Mouse (Mus musculus): ENCODE data around the gene Ubox5. TPM values are rescaled to one million over a fixed set of nuclear protein-coding genes. Genes with fewer than 3 reads are reported as not detected.

The Ubox5 gene
- 11.8 and 14.1 TPM in 2 replicates for polyA plus RNA-seq (2012; rRNA removed)
- 14.3 and 15.0 TPM in 2 replicates for polyA plus RNA-seq (2014; fragmentation: Nextera tagmentation; extraction: Ambion mirVana)

DNA sequence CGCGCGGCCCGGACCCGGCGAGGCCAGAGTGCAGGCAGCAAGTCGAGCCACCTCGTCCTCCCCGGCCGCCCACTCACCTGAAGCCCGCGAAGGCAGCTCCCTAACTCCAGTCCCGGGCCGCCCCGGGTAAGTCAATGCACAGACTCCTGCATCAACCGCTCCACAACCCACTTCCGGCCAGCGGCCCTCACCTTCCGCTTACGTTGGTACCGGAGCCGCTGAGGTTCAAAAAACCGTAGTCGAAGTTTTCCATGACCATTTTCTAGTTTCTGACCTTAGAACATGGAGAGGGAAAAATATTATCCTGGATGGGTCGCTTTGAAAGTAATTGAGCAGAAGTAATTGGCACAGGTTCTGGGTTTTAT is at the start of gene Ubox5, which contains the start of gene Fastkd5:
Gene Ubox5, minus strand, starts transcription at position 200 of the 365 bp plus-strand sequence.
Gene Fastkd5, minus strand, starts transcription at position 189 of the 365 bp plus-strand sequence.
- H3K4me3 ChIP-seq (replicated peaks; ENCODE audit: low read length) = peak within 1 kb of the TSS; percentile 83
- peak within 1 kb of the TSS; percentile 81 for H3K4me2 ChIP-seq (replicated peaks; ENCODE audit: low read depth, low read length, severe bottlenecking)
- WGBS = under 1% methylated on average over 18 of the region's 25 CpGs
- H3K27ac ChIP-seq (replicated peaks; ENCODE audit: low read depth, low read length) = peak within 1 kb of the TSS; percentile 70
- peak; percentile 90 for ATAC-seq (ENCODE audit: low FRiP score, low read depth)
- DNase-seq (ENCODE audit: low spot score) = peak; percentile 92
- H3K36me3 ChIP-seq (ENCODE audit: control insufficient read depth, insufficient read depth, low read length) = peaks cover 26% of the 10 kb centered on the region
- peaks cover 10% of the 10 kb centered on the region for H3K4me1 ChIP-seq (ENCODE audit: control insufficient read depth, insufficient read depth, low read length)
- 0 out of 2 replicates have a peak, but pooled peaks have one; percentile 41 for TF ChIP-seq POLR2A (IDR thresholded peaks at IDR 0.05; ENCODE audit: borderline replicate concordance, extremely low read depth, insufficient read depth, insufficient read length)
- H3K9ac ChIP-seq (ENCODE audit: low read depth, low read length, severe bottlenecking) = peak within 1 kb of the TSS; percentile 92
- no peaks in the 10 kb centered on the region for H3K9me3 ChIP-seq (ENCODE audit: control insufficient read depth, low read length)
- H3K27me3 ChIP-seq (ENCODE audit: control insufficient read depth, insufficient read depth, low read length) = peaks cover 6% of the 10 kb centered on the region

DNA sequence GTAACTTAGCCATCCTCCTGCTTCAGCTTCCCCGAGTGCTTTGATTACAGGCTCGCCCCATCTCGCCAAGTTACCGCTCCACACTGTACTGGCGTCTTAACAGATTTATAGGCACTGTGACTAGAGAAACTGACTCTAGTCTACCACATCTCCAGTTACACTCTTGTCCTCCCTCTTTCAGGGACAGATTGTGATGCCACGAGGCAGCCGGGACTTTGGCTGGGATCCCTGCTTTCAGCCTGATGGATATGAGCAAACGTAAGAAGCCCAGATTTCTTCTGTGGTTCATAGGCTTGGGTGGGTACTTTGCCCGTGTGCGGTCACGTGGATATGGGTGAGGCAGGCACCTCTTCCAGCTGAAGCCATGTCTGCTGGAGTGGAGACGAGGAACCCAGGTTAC is 49.3 kb upstream of the Ubox5 start:
- H3K36me3 ChIP-seq (ENCODE audit: control insufficient read depth, insufficient read depth, low read length) = peaks cover 98% of the 10 kb centered on the region
- H3K4me1 ChIP-seq (ENCODE audit: control insufficient read depth, insufficient read depth, low read length) = no peaks in the 10 kb centered on the region
- no peak overlapping the region for H3K27ac ChIP-seq (replicated peaks; ENCODE audit: low read depth, low read length)
- no peak for TF ChIP-seq POLR2A (IDR thresholded peaks at IDR 0.05; ENCODE audit: borderline replicate concordance, extremely low read depth, insufficient read depth, insufficient read length)
- no peaks in the 10 kb centered on the region for H3K27me3 ChIP-seq (ENCODE audit: control insufficient read depth, insufficient read depth, low read length)
- H3K4me2 ChIP-seq (replicated peaks; ENCODE audit: low read depth, low read length, severe bottlenecking) = no peak overlapping the region
- no peak for ATAC-seq (ENCODE audit: low FRiP score, low read depth)
- WGBS = 96% methylated on average over 12 of the region's 12 CpGs
- no peak for DNase-seq (ENCODE audit: low spot score)
- H3K9ac ChIP-seq (ENCODE audit: low read depth, low read length, severe bottlenecking) = no peak overlapping the region
- no peak overlapping the region for H3K4me3 ChIP-seq (replicated peaks; ENCODE audit: low read length)
- no peaks in the 10 kb centered on the region for H3K9me3 ChIP-seq (ENCODE audit: control insufficient read depth, low read length)

DNA sequence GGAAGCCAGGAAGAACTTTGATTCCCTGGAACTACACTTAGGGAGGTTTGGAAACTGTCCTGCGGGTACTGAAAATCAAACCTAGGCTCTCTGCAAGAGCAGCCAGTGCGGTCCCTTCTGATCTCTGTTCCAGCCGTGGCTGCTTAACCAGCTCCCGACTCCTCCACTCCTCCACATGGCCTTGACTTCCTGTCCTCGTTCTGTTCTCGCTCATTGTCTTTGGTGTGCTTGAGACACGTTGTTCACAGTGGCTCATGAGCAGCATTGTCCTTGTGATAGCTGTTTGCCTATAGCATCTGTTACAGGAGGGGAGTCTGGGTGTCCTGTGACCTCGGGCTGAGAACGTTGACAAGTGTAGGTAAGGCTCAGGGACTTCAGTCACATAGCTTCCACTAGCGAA is 47.4 kb upstream of the Ubox5 start:
- Histone ChIP-seq H3K27me3 (ENCODE audit: control insufficient read depth, insufficient read depth, low read length) (no peaks in the 10 kb centered on the region), H3K36me3 (ENCODE audit: control insufficient read depth, insufficient read depth, low read length) (peaks cover 97% of the 10 kb centered on the region)
- 82% methylated on average over 10 of the region's 10 CpGs for WGBS

DNA sequence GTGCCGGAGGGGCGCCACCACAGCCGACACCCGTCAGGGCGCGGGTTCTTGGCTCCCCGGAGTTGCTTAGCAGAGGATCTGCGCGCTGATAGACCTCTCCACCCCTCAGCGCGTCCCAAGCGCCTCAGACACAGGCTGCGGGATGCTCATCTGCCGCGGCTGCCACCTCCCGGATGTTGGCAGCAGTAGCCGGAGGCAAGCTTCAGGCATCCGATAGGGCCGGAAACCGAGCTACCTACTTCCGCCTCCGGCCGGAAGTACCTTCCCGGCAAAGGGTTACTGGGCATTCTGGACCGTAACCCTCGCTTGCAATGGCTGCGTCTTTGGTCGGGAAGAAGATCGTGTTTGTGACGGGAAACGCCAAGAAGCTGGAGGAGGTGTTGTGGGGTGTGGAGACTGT is 37.7 kb upstream of the Ubox5 start, which contains the start of gene Itpa:
Gene Itpa, plus strand, starts transcription at position 52 of the 400 bp plus-strand sequence.
- Histone ChIP-seq H3K9me3 (ENCODE audit: control insufficient read depth, low read length) (no peaks in the 10 kb centered on the region), H3K9ac (ENCODE audit: low read depth, low read length, severe bottlenecking) (peak within 1 kb of the TSS; percentile 59), H3K4me3 (replicated peaks; ENCODE audit: low read length) (peak within 1 kb of the TSS; percentile 67), H3K27me3 (ENCODE audit: control insufficient read depth, insufficient read depth, low read length) (no peaks in the 10 kb centered on the region), H3K4me1 (ENCODE audit: control insufficient read depth, insufficient read depth, low read length) (peaks cover 24% of the 10 kb centered on the region), H3K4me2 (replicated peaks; ENCODE audit: low read depth, low read length, severe bottlenecking) (peak within 1 kb of the TSS; percentile 89), H3K27ac (replicated peaks; ENCODE audit: low read depth, low read length) (peak within 1 kb of the TSS; percentile 80), H3K36me3 (ENCODE audit: control insufficient read depth, insufficient read depth, low read length) (peaks cover 16% of the 10 kb centered on the region)
- peak; percentile 91 for DNase-seq (ENCODE audit: low spot score)
- 1% methylated on average over 31 of the region's 31 CpGs for WGBS
- peak; percentile 42; the same call in 1 of the 2 replicates for TF ChIP-seq POLR2A (IDR thresholded peaks at IDR 0.05; ENCODE audit: borderline replicate concordance, extremely low read depth, insufficient read depth, insufficient read length)
- peak; percentile 63 for ATAC-seq (ENCODE audit: low FRiP score, low read depth)

More for the DNA sequence above, 47.4 kb upstream of the Ubox5 start:
- ATAC-seq (ENCODE audit: low FRiP score, low read depth) (no peak), DNase-seq (ENCODE audit: low spot score) (no peak)
- no peaks in the 10 kb centered on the region for H3K4me1 ChIP-seq (ENCODE audit: control insufficient read depth, insufficient read depth, low read length)
- no peak overlapping the region for H3K9ac ChIP-seq (ENCODE audit: low read depth, low read length, severe bottlenecking)
- H3K9me3 ChIP-seq (ENCODE audit: control insufficient read depth, low read length) = no peaks in the 10 kb centered on the region
- no peak overlapping the region for H3K4me3 ChIP-seq (replicated peaks; ENCODE audit: low read length)
- no peak overlapping the region for H3K4me2 ChIP-seq (replicated peaks; ENCODE audit: low read depth, low read length, severe bottlenecking)
- H3K27ac ChIP-seq (replicated peaks; ENCODE audit: low read depth, low read length) = no peak overlapping the region
- TF ChIP-seq POLR2A (IDR thresholded peaks at IDR 0.05; ENCODE audit: borderline replicate concordance, extremely low read depth, insufficient read depth, insufficient read length) = no peak

- H3K4me1 ChIP-seq (ENCODE audit: control insufficient read depth, insufficient read depth, low read length) = peaks cover 24% of the 10 kb centered on the region
- under 1% methylated on average over 39 of the region's 40 CpGs for WGBS
- H3K27me3 ChIP-seq (ENCODE audit: control insufficient read depth, insufficient read depth, low read length) = no peaks in the 10 kb centered on the region
- H3K36me3 ChIP-seq (ENCODE audit: control insufficient read depth, insufficient read depth, low read length) = peaks cover 30% of the 10 kb centered on the region
- ATAC-seq (ENCODE audit: low FRiP score, low read depth) = peak; percentile 97
- peak within 1 kb of the TSS; percentile 92 for H3K9ac ChIP-seq (ENCODE audit: low read depth, low read length, severe bottlenecking)
- H3K4me2 ChIP-seq (replicated peaks; ENCODE audit: low read depth, low read length, severe bottlenecking) = peak within 1 kb of the TSS; percentile 74
- TF ChIP-seq POLR2A (IDR thresholded peaks at IDR 0.05; ENCODE audit: borderline replicate concordance, extremely low read depth, insufficient read depth, insufficient read length) = peak; percentile 46; the same call in 1 of the 2 replicates
- peak; percentile 96 for DNase-seq (ENCODE audit: low spot score)
- peak within 1 kb of the TSS; percentile 99 for H3K27ac ChIP-seq (replicated peaks; ENCODE audit: low read depth, low read length)
- no peaks in the 10 kb centered on the region for H3K9me3 ChIP-seq (ENCODE audit: control insufficient read depth, low read length)
- peak within 1 kb of the TSS; percentile 56 for H3K4me3 ChIP-seq (replicated peaks; ENCODE audit: low read length)
Observed at GRCm38 (mm10) chr2:130664102-130664701, 34.4 kb upstream of the Ubox5 start, which contains the start of gene Ddrgk1. Gene Ddrgk1, minus strand, starts transcription at chr2:130664659.
